Mouse (Mus musculus): ENCODE data around the gene Islr.

DNA sequence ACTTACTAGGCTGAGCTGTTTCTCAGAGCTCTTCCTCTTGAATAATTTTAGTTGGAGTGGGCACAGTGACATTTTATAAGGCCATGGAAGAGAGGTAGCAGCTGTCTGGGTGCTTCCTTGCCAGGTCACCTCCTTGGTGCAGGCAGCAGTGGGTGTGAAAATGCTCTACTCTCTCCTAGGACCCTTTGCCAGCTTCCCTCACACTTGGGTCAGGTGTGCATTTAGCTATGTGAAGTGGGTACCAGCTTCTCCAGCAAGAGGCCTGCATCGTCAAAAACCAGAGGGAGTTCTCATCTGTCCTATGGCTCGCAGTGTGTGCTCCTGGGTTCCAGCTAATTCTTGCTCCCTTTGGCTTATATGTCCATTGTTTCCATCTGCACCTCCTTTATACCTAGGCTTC is 24.7 kb downstream of the Islr start:
- TF ChIP-seq CTCF (IDR thresholded peaks at IDR 0.05; ENCODE audit: borderline replicate concordance, extremely low read depth, insufficient read depth, insufficient read length): no peak
- no peak for TF ChIP-seq POLR2A (IDR thresholded peaks at IDR 0.05; ENCODE audit: borderline replicate concordance, extremely low read depth, insufficient read depth, insufficient read length, poor library complexity, severe bottlenecking)

All from brain, embryonic 14.5 days (tissue).